Mouse (Mus musculus): ENCODE results near the gene Rps6kc1. TPM values are rescaled to one million over a fixed set of nuclear protein-coding genes. Genes with fewer than 3 reads are reported as not detected.

Rps6kc1 gene
- total and polyA plus RNA-seq, 2 experiments from 2014 or later, result 7.3 to 9.7 TPM

DNA sequence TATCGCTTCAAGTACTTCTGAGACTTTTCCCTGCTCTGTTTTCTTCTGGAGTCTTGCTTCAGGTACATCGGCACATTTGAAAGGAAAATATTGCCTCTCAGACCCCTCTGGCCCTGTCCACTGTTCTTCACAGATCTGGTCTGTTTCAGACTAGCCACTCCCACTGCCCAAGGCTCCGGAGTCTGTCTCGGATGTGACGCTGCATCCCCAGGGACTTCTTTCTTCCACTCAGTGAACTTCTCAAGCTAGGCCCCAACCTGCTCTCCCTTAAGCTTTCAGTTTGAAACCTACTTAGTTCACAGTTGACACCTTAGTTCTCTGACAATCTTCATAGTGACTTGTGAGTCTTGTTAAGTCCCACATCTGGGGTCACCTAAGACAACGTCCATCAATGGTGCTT, 133.9 kb downstream of the Rps6kc1 start:
- Histone ChIP-seq H3K27me3 (ENCODE audit: control insufficient read depth, insufficient read depth, low read length) (no peaks in the 10 kb centered on the region), H3K9ac (replicated peaks; ENCODE audit: low read depth, low read length) (no peak overlapping the region), H3K4me1 (ENCODE audit: control insufficient read depth, insufficient read depth) (no peaks in the 10 kb centered on the region; the same call in 1 of the 2 replicates), H3K9me3 (replicated peaks; ENCODE audit: control insufficient read depth, low read length) (no peaks in the 10 kb centered on the region), H3K4me2 (ENCODE audit: low read depth, low read length) (no peak overlapping the region), H3K36me3 (replicated peaks; ENCODE audit: control insufficient read depth, insufficient read depth, low read length) (peaks cover 15% of the 10 kb centered on the region; the same call in 1 of the 2 replicates), H3K27ac (ENCODE audit: low read depth) (no peak overlapping the region), H3K4me3 (ENCODE audit: low read depth, low read length) (no peak overlapping the region)
- no peak for DNase-seq (ENCODE audit: low spot score)
- no peak for ATAC-seq (ENCODE audit: insufficient read depth, low read depth)
- 64% methylated on average over 6 of the region's 6 CpGs for WGBS
- TF ChIP-seq EP300 (IDR thresholded peaks at IDR 0.05; ENCODE audit: low read depth) (no peak), CTCF (IDR thresholded peaks at IDR 0.05; ENCODE audit: low read depth) (no peak)

DNA sequence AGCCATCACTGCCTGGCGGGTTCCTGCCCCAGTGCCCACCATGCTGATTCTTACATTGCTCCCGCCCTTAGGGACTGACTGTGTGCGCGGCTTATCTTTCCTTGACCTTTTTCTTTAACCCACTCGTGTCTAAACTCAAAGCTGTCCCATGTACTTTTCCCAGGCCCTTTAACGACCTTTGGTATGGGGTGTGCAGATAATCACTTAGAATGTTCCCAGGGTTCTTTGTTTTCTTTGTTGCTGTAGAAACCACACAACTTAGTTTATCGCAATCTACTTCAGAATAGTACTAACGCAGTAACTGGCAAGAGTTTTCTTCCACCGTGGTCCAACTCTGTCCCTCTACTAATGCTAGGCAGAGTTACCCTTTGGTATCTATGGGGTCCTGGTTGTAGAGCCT, 135.3 kb downstream of the Rps6kc1 start:
- Histone ChIP-seq H3K4me1 (ENCODE audit: control insufficient read depth, insufficient read depth) (no peaks in the 10 kb centered on the region; the same call in 1 of the 2 replicates), H3K4me2 (ENCODE audit: low read depth, low read length) (no peak overlapping the region), H3K27me3 (ENCODE audit: control insufficient read depth, insufficient read depth, low read length) (no peaks in the 10 kb centered on the region), H3K36me3 (replicated peaks; ENCODE audit: control insufficient read depth, insufficient read depth, low read length) (peaks cover 19% of the 10 kb centered on the region; the same call in 1 of the 2 replicates), H3K9me3 (replicated peaks; ENCODE audit: control insufficient read depth, low read length) (no peaks in the 10 kb centered on the region), H3K4me3 (ENCODE audit: low read depth, low read length) (no peak overlapping the region), H3K27ac (ENCODE audit: low read depth) (no peak overlapping the region), H3K9ac (replicated peaks; ENCODE audit: low read depth, low read length) (no peak overlapping the region)
- 62% methylated on average over 9 of the region's 9 CpGs for WGBS
- ATAC-seq (ENCODE audit: insufficient read depth, low read depth) (no peak), DNase-seq (ENCODE audit: low spot score) (no peak)
- TF ChIP-seq EP300 (IDR thresholded peaks at IDR 0.05; ENCODE audit: low read depth) (no peak), CTCF (IDR thresholded peaks at IDR 0.05; ENCODE audit: low read depth) (no peak)

DNA sequence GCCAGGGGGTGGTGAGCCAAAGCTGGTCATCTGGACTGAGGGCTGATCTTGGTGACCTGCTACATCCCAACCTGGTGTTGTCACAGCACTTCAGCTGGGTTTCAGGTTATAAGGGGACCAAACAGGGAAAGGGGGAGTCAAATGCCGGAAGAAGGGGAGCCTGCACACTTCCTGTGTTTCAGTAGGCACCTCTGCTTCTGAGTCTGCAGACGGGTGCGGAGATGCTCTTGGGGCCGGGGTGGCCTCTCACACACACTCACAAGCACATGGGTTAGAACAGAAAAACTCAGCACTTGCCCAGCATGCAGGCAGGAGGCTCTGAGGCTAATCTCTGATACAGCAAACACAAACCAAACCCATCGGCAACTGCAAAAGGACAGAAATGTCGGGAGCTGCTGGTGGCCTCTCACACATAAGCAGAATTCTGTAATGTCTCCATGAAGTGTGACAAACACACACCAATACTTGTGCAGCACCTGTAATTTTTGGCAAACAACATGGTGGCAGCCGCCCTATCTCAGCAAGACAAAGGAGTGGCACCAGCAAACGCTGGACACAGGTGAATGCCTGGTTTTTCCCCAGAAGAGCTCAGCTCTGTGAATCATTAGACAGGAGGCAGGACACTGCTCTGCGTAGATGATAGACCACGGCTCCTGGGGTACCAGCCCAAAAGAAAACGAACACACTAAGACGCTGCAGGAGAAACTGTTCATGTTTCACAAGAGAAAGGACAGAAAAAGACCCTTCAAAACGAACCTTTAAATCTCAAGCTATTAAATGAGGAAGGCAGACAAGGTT, 139.3 kb downstream of the Rps6kc1 start:
- no peak for ATAC-seq (ENCODE audit: insufficient read depth, low read depth)
- Histone ChIP-seq H3K27ac (ENCODE audit: low read depth) (no peak overlapping the region), H3K36me3 (replicated peaks; ENCODE audit: control insufficient read depth, insufficient read depth, low read length) (peaks cover 19% of the 10 kb centered on the region; the same call in 1 of the 2 replicates), H3K4me3 (ENCODE audit: low read depth, low read length) (no peak overlapping the region), H3K4me1 (ENCODE audit: control insufficient read depth, insufficient read depth) (no peaks in the 10 kb centered on the region; the same call in 1 of the 2 replicates), H3K27me3 (ENCODE audit: control insufficient read depth, insufficient read depth, low read length) (no peaks in the 10 kb centered on the region), H3K4me2 (ENCODE audit: low read depth, low read length) (no peak overlapping the region), H3K9me3 (replicated peaks; ENCODE audit: control insufficient read depth, low read length) (no peaks in the 10 kb centered on the region), H3K9ac (replicated peaks; ENCODE audit: low read depth, low read length) (no peak overlapping the region)
- TF ChIP-seq CTCF (IDR thresholded peaks at IDR 0.05; ENCODE audit: low read depth), result no peak
- TF ChIP-seq EP300 (IDR thresholded peaks at IDR 0.05; ENCODE audit: low read depth), result no peak
- 79% methylated on average over 13 of the region's 13 CpGs for WGBS
- no peak for DNase-seq (ENCODE audit: low spot score)

DNA sequence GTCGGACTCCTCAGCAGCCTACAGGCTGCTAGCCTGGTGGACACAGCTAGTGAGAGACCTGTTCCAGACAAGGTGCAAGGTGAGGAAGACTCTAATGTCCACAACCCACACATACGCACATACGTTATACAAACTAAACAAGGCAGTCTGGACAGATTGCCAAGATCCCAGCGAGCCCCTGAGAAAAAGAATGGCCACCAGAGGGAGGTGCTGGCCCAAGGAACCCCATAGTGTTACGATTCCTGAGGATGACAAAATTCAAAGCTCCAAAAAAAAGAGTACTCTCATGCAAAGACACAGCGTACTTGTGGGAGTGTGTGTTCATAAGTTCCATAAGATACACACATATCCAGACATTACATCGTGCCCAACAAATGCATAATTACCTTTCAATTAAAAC, 141.8 kb downstream of the Rps6kc1 start:
- no peaks in the 10 kb centered on the region for H3K27me3 ChIP-seq (ENCODE audit: control insufficient read depth, insufficient read depth, low read length)
- H3K27ac ChIP-seq (ENCODE audit: low read depth), result no peak overlapping the region
- H3K9me3 ChIP-seq (replicated peaks; ENCODE audit: control insufficient read depth, low read length), result no peaks in the 10 kb centered on the region
- H3K4me1 ChIP-seq (ENCODE audit: control insufficient read depth, insufficient read depth), result no peaks in the 10 kb centered on the region; the same call in 1 of the 2 replicates
- H3K4me3 ChIP-seq (ENCODE audit: low read depth, low read length), result no peak overlapping the region
- WGBS, result 84% methylated on average over 7 of the region's 7 CpGs
- H3K4me2 ChIP-seq (ENCODE audit: low read depth, low read length), result no peak overlapping the region
- TF ChIP-seq EP300 (IDR thresholded peaks at IDR 0.05; ENCODE audit: low read depth) (no peak), CTCF (IDR thresholded peaks at IDR 0.05; ENCODE audit: low read depth) (peak; percentile 25)
- H3K36me3 ChIP-seq (replicated peaks; ENCODE audit: control insufficient read depth, insufficient read depth, low read length), result peaks cover 15% of the 10 kb centered on the region; the same call in 1 of the 2 replicates
- DNase-seq (ENCODE audit: low spot score) (no peak), ATAC-seq (ENCODE audit: insufficient read depth, low read depth) (no peak)
- no peak overlapping the region for H3K9ac ChIP-seq (replicated peaks; ENCODE audit: low read depth, low read length)

DNA sequence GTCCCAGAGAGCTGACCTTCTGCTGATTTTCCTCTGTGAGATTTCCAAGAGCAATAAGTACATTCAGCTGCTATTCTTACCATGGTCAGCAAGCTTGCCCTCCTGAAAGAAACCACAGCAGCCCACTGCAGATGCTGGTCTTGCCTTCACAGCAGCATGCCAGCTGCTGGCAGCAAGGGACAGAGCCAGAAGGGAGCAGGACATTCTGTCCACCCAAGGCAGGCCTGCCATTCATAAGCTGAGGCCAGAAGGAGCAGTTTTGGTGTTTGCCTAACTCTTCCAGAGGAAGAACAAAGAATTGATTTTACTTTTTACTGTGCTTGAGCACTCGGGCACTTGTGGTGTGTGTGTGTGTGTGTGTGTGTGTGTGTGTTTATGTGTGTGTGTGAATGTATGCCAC, 143.3 kb downstream of the Rps6kc1 start:
- TF ChIP-seq EP300 (IDR thresholded peaks at IDR 0.05; ENCODE audit: low read depth), result no peak
- no peak for TF ChIP-seq CTCF (IDR thresholded peaks at IDR 0.05; ENCODE audit: low read depth)
- H3K9me3 ChIP-seq (replicated peaks; ENCODE audit: control insufficient read depth, low read length), result no peaks in the 10 kb centered on the region
- WGBS, result 45% methylated on average over 1 of the region's 1 CpGs
- ATAC-seq (ENCODE audit: insufficient read depth, low read depth), result no peak
- peaks cover 9% of the 10 kb centered on the region; the same call in 1 of the 2 replicates for H3K36me3 ChIP-seq (replicated peaks; ENCODE audit: control insufficient read depth, insufficient read depth, low read length)
- no peak for DNase-seq (ENCODE audit: low spot score)
- H3K27me3 ChIP-seq (ENCODE audit: control insufficient read depth, insufficient read depth, low read length), result no peaks in the 10 kb centered on the region
- H3K27ac ChIP-seq (ENCODE audit: low read depth), result no peak overlapping the region
- no peak overlapping the region for H3K9ac ChIP-seq (replicated peaks; ENCODE audit: low read depth, low read length)
- H3K4me1 ChIP-seq (ENCODE audit: control insufficient read depth, insufficient read depth), result no peaks in the 10 kb centered on the region
- no peak overlapping the region for H3K4me2 ChIP-seq (ENCODE audit: low read depth, low read length)
- H3K4me3 ChIP-seq (ENCODE audit: low read depth, low read length), result no peak overlapping the region
